Mouse (Mus musculus) liver, postnatal 0 days (tissue): ENCODE data around the gene Nae1. TPM values are rescaled to one million over a fixed set of nuclear protein-coding genes. Genes with fewer than 3 reads are reported as not detected.

ENCODE experiments used
- ATAC-seq: fragments of 200-750 bp; cut with Nextera tagmentation; 2 replicates; pipeline ENCODE4 v1.8.0; 2017; ENCODE audit warnings: mild to moderate bottlenecking, moderate library complexity
- DNase-seq: peaks from one replicate; pipeline ENCODE4 v3.0.0-alpha.2; 2016
- H3K27ac ChIP-seq: fragments of 300-500 bp; sonication (generic); 2 replicates; pipeline ENCODE4 v1.5.1; 2014; ENCODE audit warnings: antibody characterized with exemption, moderate library complexity, mild to moderate bottlenecking, low read depth
- H3K27me3 ChIP-seq: fragments of 300-500 bp; sonication (generic); 2 replicates; pipeline ENCODE4 v1.6.1; 2014; ENCODE audit warnings: low read length, control low read depth, mixed read lengths; ENCODE audit not compliant: insufficient read depth
- H3K36me3 ChIP-seq: fragments of 300-500 bp; sonication (generic); replicated peaks from 2 replicates; pipeline ENCODE4 v1.6.1; 2014; ENCODE audit warnings: mild to moderate bottlenecking, control low read depth, low read length, moderate library complexity, mixed read lengths; ENCODE audit not compliant: insufficient read depth
- H3K4me1 ChIP-seq: fragments of 300-500 bp; sonication (generic); 2 replicates; pipeline ENCODE4 v1.6.1; 2014; ENCODE audit warnings: antibody characterized with exemption, mild to moderate bottlenecking, control low read depth; ENCODE audit not compliant: insufficient read depth
- H3K4me2 ChIP-seq: fragments of 300-500 bp; sonication (generic); 2 replicates; pipeline ENCODE4 v1.6.1; 2014; ENCODE audit warnings: low read depth, mild to moderate bottlenecking, low read length, moderate library complexity, mixed read lengths
- H3K4me3 ChIP-seq: fragments of 300-500 bp; sonication (generic); 2 replicates; pipeline ENCODE4 v1.5.1; 2014; ENCODE audit warnings: low read depth, low read length
- H3K9ac ChIP-seq: fragments of 300-500 bp; sonication (generic); replicated peaks from 2 replicates; pipeline ENCODE4 v1.6.1; 2014; ENCODE audit warnings: mild to moderate bottlenecking, moderate library complexity
- H3K9me3 ChIP-seq: fragments of 300-500 bp; sonication (generic); 2 replicates; pipeline ENCODE4 v1.6.1; 2016; ENCODE audit warnings: mild to moderate bottlenecking, control low read depth, low read length, mixed read lengths
- CTCF ChIP-seq: sonication (generic); IDR thresholded peaks from 2 replicates; pipeline ENCODE4 v1.5.1; 2016; ENCODE audit warnings: antibody characterized with exemption, low read depth
- EP300 ChIP-seq: IDR thresholded peaks from 2 replicates; pipeline ENCODE4 v1.6.1; 2016; ENCODE audit warnings: antibody characterized with exemption, low read depth, mild to moderate bottlenecking
- WGBS: fragments of 180-500 bp; shearing (Covaris S2); extraction: QIAGEN DNeasy Blood & Tissue Kit; methylation state at CpG from one replicate; pipeline ENCODE4 v1.1.7; 2014; ENCODE audit not compliant: insufficient replicate concordance; 5-methylcytosine and 5-hydroxymethylcytosine counted together
- polyA plus RNA-seq: library from polyadenylated mRNA; unstranded; fragments of >200 nt; fragmentation: Nextera tagmentation; extraction: Ambion mirVana; gene quantifications from 2 replicates; pipeline ENCODE4 v1.2.1, GENCODE M21; 2015

The Nae1 gene
- polyA plus RNA-seq, 1 experiment from 2014 or later: 24.4 TPM

- peaks cover 11% of the 10 kb centered on the region for H3K36me3 ChIP-seq
- TF ChIP-seq CTCF: no peak
- TF ChIP-seq EP300: no peak
- ATAC-seq (peak; percentile 66), DNase-seq (peak; percentile 57)
- peak within 1 kb of the TSS; percentile 56 for H3K9ac ChIP-seq
- peak within 1 kb of the TSS; percentile 48 for H3K4me3 ChIP-seq
- peaks cover 9% of the 10 kb centered on the region for H3K4me1 ChIP-seq
- H3K27ac ChIP-seq: no peak within 1 kb of the TSS
- peak within 1 kb of the TSS; percentile 82 for H3K4me2 ChIP-seq
- 4% methylated on average over 56 of the region's 64 CpGs for WGBS
- H3K9me3 ChIP-seq: no peaks in the 10 kb centered on the region
- H3K27me3 ChIP-seq: no peaks in the 10 kb centered on the region
These were observed 25.1 kb downstream of the Nae1 start, which contains the start of gene Terb1 for GRCm38 (mm10) chr8:104509061-104510006. TSS of gene Terb1 (minus strand) at chr8:104509910.

- no peaks in the 10 kb centered on the region for H3K4me1 ChIP-seq
- TF ChIP-seq CTCF (no peak), EP300 (no peak)
- H3K9me3 ChIP-seq: no peaks in the 10 kb centered on the region
- H3K36me3 ChIP-seq: no peaks in the 10 kb centered on the region
- DNase-seq: no peak
- no peaks in the 10 kb centered on the region for H3K27me3 ChIP-seq
- no peak overlapping the region for H3K27ac ChIP-seq
- WGBS: 51% methylated on average over 1 of the region's 1 CpGs
- no peak overlapping the region for H3K9ac ChIP-seq
- H3K4me3 ChIP-seq: no peak overlapping the region
- no peak for ATAC-seq
- no peak overlapping the region for H3K4me2 ChIP-seq
These were observed 55.3 kb downstream of the Nae1 start for GRCm38 (mm10) chr8:104479091-104479490.

- Histone ChIP-seq H3K4me2 (0 out of 2 replicates have a peak overlapping the region, but pooled peaks have one; percentile 15), H3K27me3 (no peaks in the 10 kb centered on the region), H3K4me1 (no peaks in the 10 kb centered on the region), H3K4me3 (no peak overlapping the region), H3K9ac (no peak overlapping the region), H3K36me3 (no peaks in the 10 kb centered on the region), H3K27ac (no peak overlapping the region), H3K9me3 (no peaks in the 10 kb centered on the region)
- peak; percentile 70; the same call in 1 of the 2 replicates for ATAC-seq
- no peak for DNase-seq
- WGBS: 48% methylated on average over 3 of the region's 3 CpGs
- no peak for TF ChIP-seq EP300
- no peak for TF ChIP-seq CTCF
These were observed 62.0 kb downstream of the Nae1 start for GRCm38 (mm10) chr8:104472465-104472864.

- TF ChIP-seq CTCF (no peak), EP300 (no peak)
- DNase-seq (no peak), ATAC-seq (no peak)
- no peaks in the 10 kb centered on the region for H3K9me3 ChIP-seq
- no peak overlapping the region for H3K4me3 ChIP-seq
- H3K9ac ChIP-seq: no peak overlapping the region
- no peaks in the 10 kb centered on the region for H3K27me3 ChIP-seq
- H3K36me3 ChIP-seq: no peaks in the 10 kb centered on the region
- H3K4me2 ChIP-seq: no peak overlapping the region
- H3K27ac ChIP-seq: no peak overlapping the region
- H3K4me1 ChIP-seq: no peaks in the 10 kb centered on the region
- WGBS: 52% methylated on average over 2 of the region's 2 CpGs
These were observed 67.0 kb downstream of the Nae1 start for GRCm38 (mm10) chr8:104467463-104467862.

Other genes with a start within 250 kb of the Nae1 start
- not detected in 2 replicates for gene Cmtm2a, start 241.5 kb downstream of the Nae1 start, polyA plus RNA-seq
- gene Gm45711, start 224.6 kb downstream of the Nae1 start, polyA plus RNA-seq: not detected in 2 replicates
- gene Cmtm1, start 224.5 kb downstream of the Nae1 start, polyA plus RNA-seq: not detected in 2 replicates
- gene Gm11020, start 213.1 kb downstream of the Nae1 start, polyA plus RNA-seq: not detected in 2 replicates
- not detected in 2 replicates for gene Cmtm2b, start 212.4 kb downstream of the Nae1 start, polyA plus RNA-seq
- 24.9 and 25.0 TPM in 2 replicates for gene Cmtm3, start 195.2 kb downstream of the Nae1 start, polyA plus RNA-seq
- 0.94 and 1.1 TPM in 2 replicates for gene Cmtm4, start 138.8 kb downstream of the Nae1 start, polyA plus RNA-seq
- 7.7 and 8.4 TPM in 2 replicates for gene Dync1li2, start 91.6 kb downstream of the Nae1 start, polyA plus RNA-seq
- gene Terb1, start 24.7 kb downstream of the Nae1 start, polyA plus RNA-seq: 0.05 and 0.06 TPM in 2 replicates
- gene Car7, start 52 bp upstream of the Nae1 start, polyA plus RNA-seq: 2.1 and 3.5 TPM in 2 replicates
- 10.0 and 10.1 TPM in 2 replicates for gene Pdp2, start 56.8 kb upstream of the Nae1 start, polyA plus RNA-seq
- 0.06 and 0.44 TPM in 2 replicates for gene Cdh16, start 89.8 kb upstream of the Nae1 start, polyA plus RNA-seq
- gene Rrad, start 96.7 kb upstream of the Nae1 start, polyA plus RNA-seq: 0.49 and 0.63 TPM in 2 replicates
- gene Ciao2b, start 107.3 kb upstream of the Nae1 start, polyA plus RNA-seq: 32.0 and 34.9 TPM in 2 replicates
- gene Ces2a, start 199.4 kb upstream of the Nae1 start, polyA plus RNA-seq: 150 and 159 TPM in 2 replicates